Mouse (Mus musculus) limb, embryonic 15.5 days (tissue): ENCODE measurements around the gene Cyp24a1. TPM values are rescaled to one million over a fixed set of nuclear protein-coding genes. Genes with fewer than 3 reads are reported as not detected.

Experiments used
- ATAC-seq: fragments of 200-750 bp; cut with Nextera tagmentation; 2 replicates; pipeline ENCODE4 v1.8.0; 2017; ENCODE audit warnings: low read depth, moderate TSS enrichment; ENCODE audit not compliant: insufficient number of reproducible peaks, low FRiP score, low TSS enrichment
- H3K27ac ChIP-seq: fragments of 300-500 bp; sonication (generic); 2 replicates; pipeline ENCODE4 v1.5.1; 2015; ENCODE audit warnings: moderate library complexity, mild to moderate bottlenecking, inconsistent platforms
- H3K27me3 ChIP-seq: fragments of 300-500 bp; sonication (generic); 2 replicates; pipeline ENCODE4 v1.6.1; 2015; ENCODE audit warnings: inconsistent platforms
- H3K36me3 ChIP-seq: fragments of 300-500 bp; sonication (generic); 2 replicates; pipeline ENCODE4 v1.6.1; 2015; ENCODE audit warnings: inconsistent platforms
- H3K4me1 ChIP-seq: fragments of 300-500 bp; sonication (generic); 2 replicates; pipeline ENCODE4 v1.6.1; 2015; ENCODE audit warnings: inconsistent platforms
- H3K4me2 ChIP-seq: fragments of 300-500 bp; sonication (generic); 2 replicates; pipeline ENCODE4 v1.6.1; 2015; ENCODE audit warnings: mild to moderate bottlenecking, inconsistent platforms
- H3K4me3 ChIP-seq: fragments of 300-500 bp; sonication (generic); 2 replicates; pipeline ENCODE4 v1.5.1; 2015; ENCODE audit warnings: mild to moderate bottlenecking, inconsistent platforms
- H3K9ac ChIP-seq: fragments of 300-500 bp; sonication (generic); 2 replicates; pipeline ENCODE4 v1.6.1; 2015; ENCODE audit warnings: inconsistent platforms
- H3K9me3 ChIP-seq: fragments of 300-500 bp; sonication (generic); 2 replicates; pipeline ENCODE4 v1.6.1; 2016; ENCODE audit warnings: inconsistent platforms
- WGBS: fragments of 180-500 bp; shearing (Covaris S2); methylation state at CpG from one replicate; pipeline ENCODE4 v1.1.7; 2015; 5-methylcytosine and 5-hydroxymethylcytosine counted together
- polyA plus RNA-seq: library from polyadenylated mRNA; unstranded; fragments of >200 nt; fragmentation: Nextera tagmentation; extraction: Ambion mirVana; gene quantifications from 2 replicates; pipeline ENCODE4 v1.2.1, GENCODE M21; 2015

Gene Cyp24a1
- polyA plus RNA-seq = not detected in 2 replicates

GRCm38 (mm10) chr2:170497091-170497566, at the start of gene Cyp24a1:
Cyp24a1 (minus strand) TSS chr2:170497145.
- peak within 1 kb of the TSS; percentile 24 for H3K4me3 ChIP-seq
- peak within 1 kb of the TSS; percentile 49 for H3K4me2 ChIP-seq
- peak; percentile 63; the same call in 1 of the 2 replicates for ATAC-seq
- peaks cover 79% of the 10 kb centered on the region for H3K27me3 ChIP-seq
- no peaks in the 10 kb centered on the region for H3K36me3 ChIP-seq
- peaks cover 27% of the 10 kb centered on the region for H3K4me1 ChIP-seq
- under 1% methylated on average over 33 of the region's 36 CpGs for WGBS
- no peak within 1 kb of the TSS for H3K27ac ChIP-seq
- no peak within 1 kb of the TSS for H3K9ac ChIP-seq
- H3K9me3 ChIP-seq = no peaks in the 10 kb centered on the region

DNA sequence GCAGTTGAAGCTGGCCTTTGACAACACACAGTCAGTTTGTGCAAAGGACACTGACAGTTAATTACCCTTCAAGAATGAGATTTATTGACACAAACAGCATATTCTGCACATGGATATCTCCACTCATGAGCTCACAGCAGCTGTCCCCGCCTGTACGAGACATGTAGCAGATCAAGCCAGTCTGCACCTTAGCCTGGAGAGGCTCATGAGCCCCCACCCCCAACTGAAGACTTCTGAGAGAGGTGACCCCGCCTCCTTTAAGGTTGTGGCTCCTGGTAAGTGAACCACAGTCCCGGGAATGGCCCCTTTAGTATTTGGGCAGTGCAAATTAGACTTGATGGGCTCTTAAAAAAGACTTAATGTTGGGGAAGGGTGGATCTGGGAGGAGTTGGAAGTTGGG, 48.8 kb upstream of the Cyp24a1 start:
- no peak overlapping the region for H3K4me3 ChIP-seq
- H3K4me2 ChIP-seq = no peak overlapping the region
- no peak overlapping the region for H3K9ac ChIP-seq
- ATAC-seq = no peak
- no peaks in the 10 kb centered on the region for H3K36me3 ChIP-seq
- H3K27me3 ChIP-seq = no peaks in the 10 kb centered on the region
- H3K9me3 ChIP-seq = no peaks in the 10 kb centered on the region
- 45% methylated on average over 4 of the region's 4 CpGs for WGBS
- H3K27ac ChIP-seq = no peak overlapping the region
- peaks cover 27% of the 10 kb centered on the region for H3K4me1 ChIP-seq

DNA sequence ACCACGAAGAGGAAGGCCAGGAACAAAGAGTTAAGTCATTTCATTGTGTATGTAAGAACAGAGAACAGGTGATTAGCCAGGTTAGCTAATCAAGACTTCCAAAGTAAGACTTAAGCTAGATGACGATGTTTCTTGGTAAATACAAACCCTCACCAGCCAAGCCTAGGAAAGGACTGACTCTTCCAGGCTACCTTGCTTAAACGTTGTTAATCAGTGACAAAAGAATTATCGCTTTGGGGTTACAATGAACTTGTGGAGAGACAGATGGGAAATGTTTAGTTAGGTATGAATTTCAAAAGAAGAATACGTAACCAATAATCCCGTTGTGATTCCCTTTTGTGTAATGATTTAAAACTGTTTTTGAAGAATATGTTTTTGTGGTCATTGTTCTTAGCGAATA, 48.0 kb upstream of the Cyp24a1 start:
- Histone ChIP-seq H3K27me3 (no peaks in the 10 kb centered on the region), H3K9me3 (no peaks in the 10 kb centered on the region), H3K27ac (no peak overlapping the region), H3K9ac (no peak overlapping the region), H3K4me3 (no peak overlapping the region), H3K36me3 (no peaks in the 10 kb centered on the region), H3K4me2 (no peak overlapping the region), H3K4me1 (peaks cover 22% of the 10 kb centered on the region)
- ATAC-seq = no peak
- WGBS = 82% methylated on average over 7 of the region's 7 CpGs

- Histone ChIP-seq H3K4me2 (no peak overlapping the region), H3K4me3 (no peak overlapping the region), H3K36me3 (no peaks in the 10 kb centered on the region), H3K4me1 (peaks cover 15% of the 10 kb centered on the region; the same call in 1 of the 2 replicates), H3K9me3 (no peaks in the 10 kb centered on the region), H3K27me3 (no peaks in the 10 kb centered on the region), H3K9ac (no peak overlapping the region), H3K27ac (no peak overlapping the region)
- 46% methylated on average over 3 of the region's 3 CpGs for whole genome bisulfite sequencing
- ATAC-seq = no peak
These were observed 47.2 kb upstream of the Cyp24a1 start for GRCm38 (mm10) chr2:170544159-170544558.

- Histone ChIP-seq H3K27ac (no peak overlapping the region), H3K4me1 (peaks cover 14% of the 10 kb centered on the region; the same call in 1 of the 2 replicates), H3K36me3 (no peaks in the 10 kb centered on the region), H3K9ac (no peak overlapping the region), H3K4me3 (no peak overlapping the region), H3K9me3 (no peaks in the 10 kb centered on the region), H3K4me2 (no peak overlapping the region), H3K27me3 (no peaks in the 10 kb centered on the region)
- WGBS = 63% methylated on average over 5 of the region's 5 CpGs
- ATAC-seq = no peak
These were observed 46.7 kb upstream of the Cyp24a1 start for GRCm38 (mm10) chr2:170543625-170544024.

- no peak overlapping the region for H3K9ac ChIP-seq
- H3K4me3 ChIP-seq = no peak overlapping the region
- no peaks in the 10 kb centered on the region for H3K36me3 ChIP-seq
- no peak for ATAC-seq
- 82% methylated on average over 9 of the region's 9 CpGs for WGBS
- no peak overlapping the region for H3K4me2 ChIP-seq
- H3K9me3 ChIP-seq = no peaks in the 10 kb centered on the region
- no peaks in the 10 kb centered on the region for H3K27me3 ChIP-seq
- H3K27ac ChIP-seq = no peak overlapping the region
- peaks cover 3% of the 10 kb centered on the region; the same call in 1 of the 2 replicates for H3K4me1 ChIP-seq
These were observed 42.3 kb upstream of the Cyp24a1 start for GRCm38 (mm10) chr2:170539211-170539610.

- Histone ChIP-seq H3K27me3 (no peaks in the 10 kb centered on the region), H3K4me3 (no peak overlapping the region), H3K9ac (no peak overlapping the region), H3K9me3 (no peaks in the 10 kb centered on the region), H3K27ac (no peak overlapping the region), H3K4me1 (no peaks in the 10 kb centered on the region), H3K4me2 (no peak overlapping the region), H3K36me3 (no peaks in the 10 kb centered on the region)
- no peak for ATAC-seq
These were observed 38.9 kb upstream of the Cyp24a1 start for GRCm38 (mm10) chr2:170535841-170536240.

GRCm38 (mm10) chr2:170534803-170535174, 37.8 kb upstream of the Cyp24a1 start:
- Histone ChIP-seq H3K4me1 (no peaks in the 10 kb centered on the region), H3K9ac (no peak overlapping the region), H3K36me3 (no peaks in the 10 kb centered on the region), H3K9me3 (no peaks in the 10 kb centered on the region), H3K4me2 (no peak overlapping the region), H3K4me3 (no peak overlapping the region), H3K27me3 (0 out of 2 replicates have a peak, but pooled peaks cover 2% of the 10 kb centered on the region), H3K27ac (no peak overlapping the region)
- WGBS = 90% methylated on average over 10 of the region's 11 CpGs
- no peak for ATAC-seq

DNA sequence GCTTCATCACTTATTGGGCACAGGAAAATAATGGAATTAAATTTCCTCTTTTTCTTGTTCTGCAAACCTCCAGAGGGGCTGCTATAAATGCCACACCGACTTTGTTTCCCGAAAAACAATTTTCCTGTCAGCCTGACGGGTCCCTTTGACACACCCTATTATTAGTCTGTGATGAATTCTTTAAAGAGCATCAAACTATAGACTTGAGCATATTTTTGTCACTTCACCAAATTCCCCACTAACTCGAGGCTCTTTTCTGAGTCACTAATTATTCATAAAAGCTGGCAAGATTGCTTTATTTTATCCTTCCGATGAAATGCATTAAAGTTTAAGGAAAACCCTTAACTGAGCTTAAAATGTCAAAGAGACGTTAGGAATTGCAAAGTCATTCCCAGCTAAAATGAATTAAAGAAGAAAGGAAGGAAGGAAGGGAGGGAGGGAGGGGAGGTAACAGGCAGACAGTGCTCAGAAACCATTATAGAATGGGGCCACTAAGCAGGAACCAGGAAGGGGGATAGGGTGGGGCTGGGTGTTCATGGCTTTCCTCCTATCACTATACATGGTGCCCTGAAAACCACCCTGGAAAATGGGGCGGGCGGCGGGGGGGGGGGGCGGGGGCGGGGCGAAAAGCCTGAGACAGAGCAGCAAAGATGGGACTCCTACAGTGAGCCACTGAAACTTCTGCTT, 37.3 kb upstream of the Cyp24a1 start:
- no peak overlapping the region for H3K4me3 ChIP-seq
- H3K4me2 ChIP-seq = no peak overlapping the region
- no peak overlapping the region for H3K9ac ChIP-seq
- H3K36me3 ChIP-seq = no peaks in the 10 kb centered on the region
- WGBS = 41% methylated on average over 9 of the region's 12 CpGs
- H3K9me3 ChIP-seq = no peaks in the 10 kb centered on the region
- H3K27me3 ChIP-seq = 0 out of 2 replicates have a peak, but pooled peaks cover 2% of the 10 kb centered on the region
- H3K4me1 ChIP-seq = no peaks in the 10 kb centered on the region
- H3K27ac ChIP-seq = no peak overlapping the region
- no peak for ATAC-seq

DNA sequence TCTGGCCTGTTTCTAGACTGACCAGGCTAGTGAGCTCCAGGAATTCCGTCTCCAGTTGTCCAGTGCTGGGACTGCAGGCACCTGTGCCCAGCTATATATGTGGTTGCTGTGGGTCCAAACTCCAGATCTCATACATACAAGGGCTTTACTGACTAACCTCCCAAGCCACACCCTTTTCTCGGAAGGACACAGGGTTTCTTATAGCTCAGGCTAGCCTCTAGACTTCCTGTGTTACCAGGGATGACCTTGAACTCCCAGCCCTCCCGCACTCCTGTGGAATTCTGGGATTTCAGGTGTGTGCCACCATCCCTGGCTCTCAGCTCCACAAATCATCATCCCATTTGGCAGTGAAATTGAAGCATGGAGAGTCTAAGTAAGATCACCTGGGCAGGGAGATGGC, 33.3 kb upstream of the Cyp24a1 start:
- Histone ChIP-seq H3K4me2 (no peak overlapping the region), H3K4me3 (no peak overlapping the region), H3K36me3 (no peaks in the 10 kb centered on the region), H3K27me3 (0 out of 2 replicates have a peak, but pooled peaks cover 2% of the 10 kb centered on the region), H3K9ac (no peak overlapping the region), H3K27ac (no peak overlapping the region), H3K4me1 (peaks cover 4% of the 10 kb centered on the region; the same call in 1 of the 2 replicates), H3K9me3 (no peaks in the 10 kb centered on the region)
- no peak for ATAC-seq
- WGBS = 90% methylated on average over 3 of the region's 3 CpGs

DNA sequence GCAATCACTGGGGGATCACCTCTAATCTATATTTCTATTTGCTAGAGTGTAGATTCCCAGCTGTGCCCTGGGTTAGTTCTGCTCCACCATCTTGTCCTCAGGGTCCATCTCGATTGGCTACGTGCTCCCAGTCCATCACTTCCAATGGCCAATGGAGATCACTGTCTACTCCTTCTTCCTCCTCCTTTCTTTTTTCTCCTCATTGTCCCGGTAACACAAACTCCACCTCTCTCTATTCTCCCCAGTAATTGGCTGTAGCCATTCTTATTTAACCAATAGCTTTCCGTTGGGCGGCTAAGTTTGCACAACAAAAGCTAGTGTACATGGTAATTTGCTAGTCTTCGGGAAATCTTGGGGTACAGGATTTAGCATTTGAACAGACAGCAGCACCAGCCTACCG, 32.8 kb upstream of the Cyp24a1 start:
- Histone ChIP-seq H3K36me3 (no peaks in the 10 kb centered on the region), H3K9me3 (no peaks in the 10 kb centered on the region), H3K4me2 (no peak overlapping the region), H3K27ac (no peak overlapping the region), H3K9ac (no peak overlapping the region), H3K4me1 (peaks cover 4% of the 10 kb centered on the region; the same call in 1 of the 2 replicates), H3K27me3 (0 out of 2 replicates have a peak, but pooled peaks cover 2% of the 10 kb centered on the region), H3K4me3 (no peak overlapping the region)
- ATAC-seq = no peak
- 93% methylated on average over 7 of the region's 7 CpGs for WGBS

- Histone ChIP-seq H3K4me1 (peaks cover 4% of the 10 kb centered on the region; the same call in 1 of the 2 replicates), H3K4me3 (no peak overlapping the region), H3K36me3 (no peaks in the 10 kb centered on the region), H3K27ac (no peak overlapping the region), H3K9me3 (no peaks in the 10 kb centered on the region), H3K9ac (no peak overlapping the region), H3K4me2 (no peak overlapping the region), H3K27me3 (0 out of 2 replicates have a peak, but pooled peaks cover 2% of the 10 kb centered on the region)
- 92% methylated on average over 16 of the region's 16 CpGs for WGBS
- ATAC-seq = no peak
These were observed 31.1 kb upstream of the Cyp24a1 start for GRCm38 (mm10) chr2:170528061-170528460.
